Mouse (Mus musculus): ENCODE data around the gene Nanog. TPM values are rescaled to one million over a fixed set of nuclear protein-coding genes. Genes with fewer than 3 reads are reported as not detected.
"Not testable (repeated sequence)": the region's sequence is repeated elsewhere in the genome, so short reads cannot be mapped to it uniquely, and the experiment has no call there.

Nanog gene
- polyA plus RNA-seq, 1 experiment from 2014 or later = 0.20 TPM

GRCm38 (mm10) chr6:122670841-122671240 is 36.4 kb upstream of the Nanog start:
- no peak overlapping the region for H3K4me2 ChIP-seq (replicated peaks)
- no peaks in the 10 kb centered on the region for H3K9me3 ChIP-seq
- H3K27me3 ChIP-seq (replicated peaks) = no peaks in the 10 kb centered on the region
- H3K4me3 ChIP-seq (replicated peaks) = no peak overlapping the region
- H3K4me1 ChIP-seq (replicated peaks) = no peaks in the 10 kb centered on the region
- WGBS = 88% methylated on average over 4 of the region's 4 CpGs
- ATAC-seq = no peak
- H3K36me3 ChIP-seq = no peaks in the 10 kb centered on the region
- no peak overlapping the region for H3K27ac ChIP-seq
- H3K9ac ChIP-seq = no peak overlapping the region

GRCm38 (mm10) chr6:122672746-122673145 is 34.5 kb upstream of the Nanog start:
- no peak overlapping the region for H3K4me3 ChIP-seq (replicated peaks)
- no peaks in the 10 kb centered on the region for H3K36me3 ChIP-seq
- H3K4me2 ChIP-seq (replicated peaks) = no peak overlapping the region
- no peaks in the 10 kb centered on the region for H3K4me1 ChIP-seq (replicated peaks)
- 42% methylated on average over 8 of the region's 8 CpGs for WGBS
- ATAC-seq = no peak
- no peak overlapping the region for H3K27ac ChIP-seq
- no peaks in the 10 kb centered on the region for H3K9me3 ChIP-seq
- no peaks in the 10 kb centered on the region for H3K27me3 ChIP-seq (replicated peaks)
- no peak overlapping the region for H3K9ac ChIP-seq

- H3K4me3 ChIP-seq (replicated peaks) = no peak overlapping the region
- no peak overlapping the region for H3K27ac ChIP-seq
- 89% methylated on average over 3 of the region's 3 CpGs for WGBS
- no peaks in the 10 kb centered on the region for H3K4me1 ChIP-seq (replicated peaks)
- H3K9ac ChIP-seq = no peak overlapping the region
- H3K4me2 ChIP-seq (replicated peaks) = no peak overlapping the region
- no peak for ATAC-seq
- H3K36me3 ChIP-seq = no peaks in the 10 kb centered on the region
- no peaks in the 10 kb centered on the region for H3K9me3 ChIP-seq
- H3K27me3 ChIP-seq (replicated peaks) = no peaks in the 10 kb centered on the region
These were observed 24.6 kb upstream of the Nanog start for GRCm38 (mm10) chr6:122682646-122683045.

- Histone ChIP-seq H3K9ac (no peak overlapping the region), H3K36me3 (no peaks in the 10 kb centered on the region), H3K4me1 (replicated peaks) (no peaks in the 10 kb centered on the region), H3K27me3 (replicated peaks) (no peaks in the 10 kb centered on the region), H3K27ac (no peak overlapping the region), H3K9me3 (no peaks in the 10 kb centered on the region), H3K4me3 (replicated peaks) (no peak overlapping the region), H3K4me2 (replicated peaks) (no peak overlapping the region)
- ATAC-seq = no peak
- WGBS = 91% methylated on average over 13 of the region's 13 CpGs
These were observed 20.6 kb upstream of the Nanog start for GRCm38 (mm10) chr6:122686709-122687108.

- Histone ChIP-seq H3K4me3 (replicated peaks) (no peak overlapping the region), H3K9ac (no peak overlapping the region), H3K27ac (no peak overlapping the region), H3K27me3 (replicated peaks) (no peaks in the 10 kb centered on the region), H3K9me3 (no peaks in the 10 kb centered on the region), H3K36me3 (no peaks in the 10 kb centered on the region), H3K4me1 (replicated peaks) (no peaks in the 10 kb centered on the region), H3K4me2 (replicated peaks) (no peak overlapping the region)
- 77% methylated on average over 6 of the region's 6 CpGs for WGBS
- no peak for ATAC-seq
These were observed 17.8 kb upstream of the Nanog start for GRCm38 (mm10) chr6:122689411-122690055.

- Histone ChIP-seq H3K27ac (no peak overlapping the region), H3K4me2 (replicated peaks) (no peak overlapping the region), H3K27me3 (replicated peaks) (no peaks in the 10 kb centered on the region), H3K4me1 (replicated peaks) (no peaks in the 10 kb centered on the region), H3K9me3 (no peaks in the 10 kb centered on the region), H3K4me3 (replicated peaks) (no peak overlapping the region), H3K9ac (no peak overlapping the region), H3K36me3 (no peaks in the 10 kb centered on the region)
- no peak for ATAC-seq
- 84% methylated on average over 5 of the region's 5 CpGs for WGBS
These were observed 17.2 kb upstream of the Nanog start for GRCm38 (mm10) chr6:122690082-122690481.

- Histone ChIP-seq H3K4me3 (replicated peaks) (no peak overlapping the region), H3K4me2 (replicated peaks) (no peak overlapping the region), H3K27ac (no peak overlapping the region), H3K27me3 (replicated peaks) (no peaks in the 10 kb centered on the region), H3K36me3 (no peaks in the 10 kb centered on the region), H3K9ac (no peak overlapping the region), H3K9me3 (no peaks in the 10 kb centered on the region), H3K4me1 (replicated peaks) (no peaks in the 10 kb centered on the region)
- WGBS = 83% methylated on average over 3 of the region's 3 CpGs
- ATAC-seq = no peak
These were observed 11.9 kb upstream of the Nanog start for GRCm38 (mm10) chr6:122695398-122695797.

GRCm38 (mm10) chr6:122699628-122700027 is 7.7 kb upstream of the Nanog start:
- H3K4me2 ChIP-seq (replicated peaks); H3K9ac ChIP-seq; H3K27me3 ChIP-seq (replicated peaks); H3K27ac ChIP-seq; H3K36me3 ChIP-seq; ATAC-seq; H3K4me3 ChIP-seq (replicated peaks); H3K9me3 ChIP-seq; H3K4me1 ChIP-seq (replicated peaks): not testable (repeated sequence)
- 91% methylated on average over 2 of the region's 2 CpGs for whole genome bisulfite sequencing

GRCm38 (mm10) chr6:122701816-122702215 is 5.5 kb upstream of the Nanog start:
- H3K9ac ChIP-seq = no peak overlapping the region
- no peak overlapping the region for H3K27ac ChIP-seq
- H3K27me3 ChIP-seq (replicated peaks) = no peaks in the 10 kb centered on the region
- no peaks in the 10 kb centered on the region for H3K9me3 ChIP-seq
- H3K36me3 ChIP-seq = no peaks in the 10 kb centered on the region
- 79% methylated on average over 5 of the region's 5 CpGs for WGBS
- H3K4me1 ChIP-seq (replicated peaks) = no peaks in the 10 kb centered on the region
- no peak overlapping the region for H3K4me3 ChIP-seq (replicated peaks)
- no peak overlapping the region for H3K4me2 ChIP-seq (replicated peaks)
- ATAC-seq = no peak

- H3K4me2 ChIP-seq (replicated peaks) = peak overlapping the region; percentile 56
- WGBS = 11% methylated on average over 20 of the region's 20 CpGs
- peak overlapping the region; percentile 40; the same call in 1 of the 2 replicates for H3K27ac ChIP-seq
- no peaks in the 10 kb centered on the region for H3K36me3 ChIP-seq
- peak overlapping the region; percentile 24 for H3K4me3 ChIP-seq (replicated peaks)
- peak; percentile 72 for ATAC-seq
- H3K27me3 ChIP-seq (replicated peaks) = no peaks in the 10 kb centered on the region
- H3K9ac ChIP-seq = 0 out of 2 replicates have a peak overlapping the region, but pooled peaks have one; percentile 26
- H3K4me1 ChIP-seq (replicated peaks) = no peaks in the 10 kb centered on the region
- no peaks in the 10 kb centered on the region for H3K9me3 ChIP-seq
These were observed 4.7 kb upstream of the Nanog start for GRCm38 (mm10) chr6:122702480-122703124.

GRCm38 (mm10) chr6:122703251-122703650 is 4.0 kb upstream of the Nanog start:
- no peak overlapping the region for H3K9ac ChIP-seq
- no peak overlapping the region for H3K4me3 ChIP-seq (replicated peaks)
- no peaks in the 10 kb centered on the region for H3K4me1 ChIP-seq (replicated peaks)
- H3K27ac ChIP-seq = no peak overlapping the region
- peak overlapping the region; percentile 56; the same call in 1 of the 2 replicates for H3K4me2 ChIP-seq (replicated peaks)
- ATAC-seq = no peak
- no peaks in the 10 kb centered on the region for H3K36me3 ChIP-seq
- no peaks in the 10 kb centered on the region for H3K9me3 ChIP-seq
- 33% methylated on average over 6 of the region's 6 CpGs for WGBS
- no peaks in the 10 kb centered on the region for H3K27me3 ChIP-seq (replicated peaks)

- Histone ChIP-seq H3K27me3 (replicated peaks) (no peaks in the 10 kb centered on the region), H3K27ac (no peak overlapping the region), H3K9me3 (no peaks in the 10 kb centered on the region), H3K36me3 (no peaks in the 10 kb centered on the region), H3K9ac (no peak overlapping the region), H3K4me3 (replicated peaks) (no peak overlapping the region), H3K4me1 (replicated peaks) (no peaks in the 10 kb centered on the region), H3K4me2 (replicated peaks) (no peak overlapping the region)
- ATAC-seq = no peak
- 48% methylated on average over 1 of the region's 1 CpGs for WGBS
These were observed 3.6 kb upstream of the Nanog start for GRCm38 (mm10) chr6:122703706-122704105.

GRCm38 (mm10) chr6:122706337-122706840 is 900 bp upstream of the Nanog start:
- Histone ChIP-seq H3K36me3 (no peaks in the 10 kb centered on the region), H3K9ac (no peak overlapping the region), H3K9me3 (no peaks in the 10 kb centered on the region), H3K4me1 (replicated peaks) (no peaks in the 10 kb centered on the region), H3K4me2 (replicated peaks) (no peak overlapping the region), H3K27me3 (replicated peaks) (no peaks in the 10 kb centered on the region), H3K27ac (no peak overlapping the region), H3K4me3 (replicated peaks) (no peak overlapping the region)
- no peak for ATAC-seq
- WGBS = 61% methylated on average over 12 of the region's 12 CpGs
